Mouse (Mus musculus) cerebellum, adult 2 months (tissue): ENCODE results near the gene Ang4.

Source experiments
- CTCF ChIP-seq: fragments of 200-500 bp; IDR thresholded peaks from 2 replicates; pipeline ENCODE4 v1.5.1; 2011; ENCODE audit warnings: low read depth, mild to moderate bottlenecking, control low read depth, low read length, moderate library complexity, borderline replicate concordance; ENCODE audit not compliant: insufficient read depth
- POLR2A ChIP-seq: fragments of 200-500 bp; IDR thresholded peaks from 2 replicates; pipeline ENCODE4 v1.6.1; 2011; ENCODE audit warnings: low read length, control low read depth, borderline replicate concordance; ENCODE audit not compliant: insufficient read depth

- TF ChIP-seq CTCF (no peak), POLR2A (no peak)
These were observed 20.7 kb upstream of the Ang4 start for GRCm38 (mm10) chr14:51794106-51794505.
